Mouse (Mus musculus) embryonic facial prominence, embryonic 12.5 days (tissue): ENCODE results near the gene Uck2. TPM values are rescaled to one million over a fixed set of nuclear protein-coding genes. Genes with fewer than 3 reads are reported as not detected.
A peak's percentile ranks its signal among the peaks of the same experiment; 100 is the strongest.

Experiments used
- ATAC-seq: fragments of 200-750 bp; cut with Nextera tagmentation; 2 replicates; pipeline ENCODE4 v1.8.0; 2017; ENCODE audit not compliant: insufficient number of reproducible peaks, insufficient read depth, low FRiP score, low TSS enrichment
- H3K27ac ChIP-seq: fragments of 300-500 bp; sonication (generic); 2 replicates; pipeline ENCODE4 v1.5.1; 2016; ENCODE audit warnings: mild to moderate bottlenecking
- H3K27me3 ChIP-seq: fragments of 300-500 bp; sonication (generic); 2 replicates; pipeline ENCODE4 v1.6.1; 2016; ENCODE audit warnings: mild to moderate bottlenecking, moderate library complexity
- H3K36me3 ChIP-seq: fragments of 300-500 bp; sonication (generic); 2 replicates; pipeline ENCODE4 v1.6.1; 2016; ENCODE audit warnings: mild to moderate bottlenecking
- H3K4me1 ChIP-seq: fragments of 300-500 bp; sonication (generic); 2 replicates; pipeline ENCODE4 v1.6.1; 2016
- H3K4me2 ChIP-seq: fragments of 300-500 bp; sonication (generic); replicated peaks from 2 replicates; pipeline ENCODE4 v1.6.1; 2016; ENCODE audit warnings: mild to moderate bottlenecking, moderate library complexity
- H3K4me3 ChIP-seq: fragments of 300-500 bp; sonication (generic); 2 replicates; pipeline ENCODE4 v1.5.1; 2016; ENCODE audit warnings: mild to moderate bottlenecking
- H3K9ac ChIP-seq: fragments of 300-500 bp; sonication (generic); 2 replicates; pipeline ENCODE4 v1.6.1; 2016; ENCODE audit warnings: mild to moderate bottlenecking, moderate library complexity
- H3K9me3 ChIP-seq: fragments of 300-500 bp; sonication (generic); 2 replicates; pipeline ENCODE4 v1.6.1; 2016; ENCODE audit warnings: mild to moderate bottlenecking, moderate library complexity
- WGBS: fragments of 180-500 bp; shearing (Covaris S2); methylation state at CpG from one replicate; pipeline ENCODE4 v1.1.7; 2016; 5-methylcytosine and 5-hydroxymethylcytosine counted together
- microRNA-seq: library from miRNA; unstranded; fragments of <30 nt; microRNA quantifications from one replicate; pipeline ENCODE4, GENCODE M21; 2017
- polyA plus RNA-seq: library from polyadenylated mRNA; unstranded; fragments of >200 nt; fragmentation: Nextera tagmentation; extraction: Ambion mirVana; gene quantifications from 2 replicates; pipeline ENCODE4 v1.2.1, GENCODE M21; 2016

Gene Uck2
- polyA plus RNA-seq, 1 experiment from 2014 or later = 98.2 TPM

GRCm38 (mm10) chr1:167204421-167204820, 80.7 kb downstream of the Uck2 start:
- Histone ChIP-seq H3K9me3 (no peaks in the 10 kb centered on the region), H3K27ac (no peak overlapping the region), H3K4me3 (no peak overlapping the region), H3K36me3 (no peaks in the 10 kb centered on the region), H3K4me2 (no peak overlapping the region), H3K27me3 (no peaks in the 10 kb centered on the region), H3K9ac (no peak overlapping the region), H3K4me1 (no peaks in the 10 kb centered on the region)
- WGBS = 100% methylated on average over 1 of the region's 1 CpGs
- no peak for ATAC-seq

DNA sequence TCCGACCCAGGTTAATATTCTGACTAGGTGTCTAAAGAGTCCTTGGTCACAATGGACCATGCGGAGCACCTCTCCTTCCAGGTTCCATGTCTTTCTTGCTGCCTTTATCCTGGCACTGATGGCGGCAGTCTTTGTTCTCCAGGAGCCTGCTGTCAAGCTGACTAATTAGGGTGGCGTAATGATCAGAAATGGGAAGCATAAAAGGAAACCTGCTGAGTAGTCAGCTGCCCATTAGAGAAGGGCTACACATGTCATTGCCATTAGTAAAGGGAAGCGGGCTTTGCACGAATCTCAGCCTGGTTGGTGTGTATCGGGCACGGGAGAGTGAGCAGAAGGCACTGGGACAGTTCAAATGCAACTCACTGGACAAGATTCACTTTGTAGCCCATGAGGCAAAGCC, 90.4 kb downstream of the Uck2 start:
- no peaks in the 10 kb centered on the region for H3K9me3 ChIP-seq
- H3K36me3 ChIP-seq = no peaks in the 10 kb centered on the region
- H3K4me2 ChIP-seq = no peak overlapping the region
- H3K27me3 ChIP-seq = no peaks in the 10 kb centered on the region
- WGBS = 72% methylated on average over 8 of the region's 8 CpGs
- H3K4me1 ChIP-seq = no peaks in the 10 kb centered on the region
- no peak for ATAC-seq
- H3K27ac ChIP-seq = no peak overlapping the region
- no peak overlapping the region for H3K9ac ChIP-seq
- H3K4me3 ChIP-seq = no peak overlapping the region

- ATAC-seq = no peak
- Histone ChIP-seq H3K9me3 (no peaks in the 10 kb centered on the region), H3K27ac (no peak overlapping the region), H3K9ac (no peak overlapping the region), H3K4me1 (no peaks in the 10 kb centered on the region), H3K36me3 (no peaks in the 10 kb centered on the region), H3K27me3 (no peaks in the 10 kb centered on the region), H3K4me2 (no peak overlapping the region), H3K4me3 (no peak overlapping the region)
- WGBS = 34% methylated on average over 5 of the region's 5 CpGs
These were observed 97.3 kb downstream of the Uck2 start for GRCm38 (mm10) chr1:167187791-167188190.

- H3K9me3 ChIP-seq = no peaks in the 10 kb centered on the region
- 19% methylated on average over 9 of the region's 9 CpGs for WGBS
- peaks cover 11% of the 10 kb centered on the region; the same call in 1 of the 2 replicates for H3K4me1 ChIP-seq
- H3K36me3 ChIP-seq = no peaks in the 10 kb centered on the region
- no peaks in the 10 kb centered on the region for H3K27me3 ChIP-seq
- 0 out of 2 replicates have a peak, but pooled peaks have one; percentile 64 for ATAC-seq
- H3K4me2 ChIP-seq = 0 out of 2 replicates have a peak overlapping the region, but pooled peaks have one; percentile 10
- H3K4me3 ChIP-seq = no peak overlapping the region
- peak overlapping the region; percentile 5; the same call in 1 of the 2 replicates for H3K27ac ChIP-seq
- H3K9ac ChIP-seq = no peak overlapping the region
These were observed 103.1 kb downstream of the Uck2 start for GRCm38 (mm10) chr1:167181919-167182616.

Small RNAs within 50 kb of the gene (microRNA-seq; reads per million reads assigned to microRNA genes)
- not detected for gene Mir6347

Other genes with a start within 250 kb of the Uck2 start
- gene Tmco1, start 23.1 kb upstream of the Uck2 start, polyA plus RNA-seq = 64.6 and 66.3 TPM in 2 replicates
- 56.1 and 56.6 TPM in 2 replicates for gene Aldh9a1, start 64.7 kb upstream of the Uck2 start, polyA plus RNA-seq
- 40.1 and 40.8 TPM in 2 replicates for gene Mgst3, start 108.5 kb upstream of the Uck2 start, polyA plus RNA-seq
- not detected in 2 replicates for gene Lrrc52, start 181.5 kb upstream of the Uck2 start, polyA plus RNA-seq